Mouse (Mus musculus): Measurements from ENCODE around the gene Fmnl3.

GRCm38 (mm10) chr15:99285189-99285535 is 85.1 kb downstream of the Fmnl3 start:
- no peak for TF ChIP-seq E2F4 (IDR thresholded peaks at IDR 0.05; ENCODE audit: insufficient replicate concordance, low read depth, low read length)
- no peak for TF ChIP-seq USF1 (IDR thresholded peaks at IDR 0.05; ENCODE audit: low read depth, low read length)
- no peak for TF ChIP-seq SMC3 (IDR thresholded peaks at IDR 0.05; ENCODE audit: low read depth, low read length)
- no peak for TF ChIP-seq POLR2AphosphoS2 (IDR thresholded peaks at IDR 0.05; ENCODE audit: low read depth, low read length)
- no peak for TF ChIP-seq ZC3H11A (IDR thresholded peaks at IDR 0.05; ENCODE audit: low read depth, low read length)
- TF ChIP-seq POLR2A (IDR thresholded peaks at IDR 0.05; ENCODE audit: low read depth, low read length) = no peak
